Mouse (Mus musculus): ENCODE data around the gene Sgpp2. TPM values are rescaled to one million over a fixed set of nuclear protein-coding genes. Genes with fewer than 3 reads are reported as not detected.
A peak's percentile ranks its signal among the peaks of the same experiment; 100 is the strongest.

The Sgpp2 gene
- polyA plus RNA-seq, 1 experiment from 2014 or later = 23.0 TPM

- Histone ChIP-seq H3K4me2 (replicated peaks; ENCODE audit: low read depth) (no peak overlapping the region), H3K9me3 (ENCODE audit: control insufficient read depth) (no peaks in the 10 kb centered on the region), H3K27me3 (replicated peaks; ENCODE audit: control insufficient read depth, insufficient read depth, low read length) (no peaks in the 10 kb centered on the region), H3K4me3 (ENCODE audit: low read depth, low read length) (no peak overlapping the region), H3K9ac (ENCODE audit: low read depth, low read length) (no peak overlapping the region), H3K27ac (ENCODE audit: low read depth, low read length) (no peak overlapping the region), H3K36me3 (ENCODE audit: control insufficient read depth, insufficient read depth) (no peaks in the 10 kb centered on the region), H3K4me1 (replicated peaks; ENCODE audit: control insufficient read depth, insufficient read depth, low read length) (peaks cover 5% of the 10 kb centered on the region; the same call in 1 of the 2 replicates)
- TF ChIP-seq CTCF (IDR thresholded peaks at IDR 0.05; ENCODE audit: low read depth) = no peak
- 83% methylated on average over 13 of the region's 13 CpGs for WGBS
- no peak for ATAC-seq
These were observed 8.1 kb downstream of the Sgpp2 start for GRCm38 (mm10) chr1:78318089-78318760.

DNA sequence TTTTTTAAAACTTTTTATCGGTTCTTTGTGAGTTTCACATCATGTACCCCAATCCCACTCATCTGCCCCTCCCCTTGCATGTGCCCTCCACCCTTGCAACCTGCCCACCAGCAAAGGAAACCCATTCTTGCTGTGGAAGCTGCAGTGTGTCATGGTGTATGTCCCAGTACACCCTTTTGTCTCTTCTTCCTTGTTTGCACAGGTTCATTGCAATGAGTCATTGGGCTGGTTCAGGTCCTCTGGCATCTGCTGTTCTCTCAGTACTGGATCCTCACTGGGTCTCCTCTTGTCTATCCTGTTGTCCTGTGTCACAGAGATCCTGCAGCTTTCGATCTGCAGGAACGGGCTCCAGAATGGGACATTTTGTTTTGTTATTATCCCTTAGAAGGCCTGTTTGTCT, 10.1 kb downstream of the Sgpp2 start:
- no peak overlapping the region for H3K27ac ChIP-seq (ENCODE audit: low read depth, low read length)
- no peaks in the 10 kb centered on the region for H3K36me3 ChIP-seq (ENCODE audit: control insufficient read depth, insufficient read depth)
- H3K4me3 ChIP-seq (ENCODE audit: low read depth, low read length) = no peak overlapping the region
- H3K4me2 ChIP-seq (replicated peaks; ENCODE audit: low read depth) = no peak overlapping the region
- H3K27me3 ChIP-seq (replicated peaks; ENCODE audit: control insufficient read depth, insufficient read depth, low read length) = no peaks in the 10 kb centered on the region
- WGBS = 80% methylated on average over 3 of the region's 3 CpGs
- H3K9ac ChIP-seq (ENCODE audit: low read depth, low read length) = no peak overlapping the region
- no peaks in the 10 kb centered on the region for H3K9me3 ChIP-seq (ENCODE audit: control insufficient read depth)
- no peak for TF ChIP-seq CTCF (IDR thresholded peaks at IDR 0.05; ENCODE audit: low read depth)
- H3K4me1 ChIP-seq (replicated peaks; ENCODE audit: control insufficient read depth, insufficient read depth, low read length) = no peaks in the 10 kb centered on the region
- peak; percentile 41; the same call in 1 of the 2 replicates for ATAC-seq

DNA sequence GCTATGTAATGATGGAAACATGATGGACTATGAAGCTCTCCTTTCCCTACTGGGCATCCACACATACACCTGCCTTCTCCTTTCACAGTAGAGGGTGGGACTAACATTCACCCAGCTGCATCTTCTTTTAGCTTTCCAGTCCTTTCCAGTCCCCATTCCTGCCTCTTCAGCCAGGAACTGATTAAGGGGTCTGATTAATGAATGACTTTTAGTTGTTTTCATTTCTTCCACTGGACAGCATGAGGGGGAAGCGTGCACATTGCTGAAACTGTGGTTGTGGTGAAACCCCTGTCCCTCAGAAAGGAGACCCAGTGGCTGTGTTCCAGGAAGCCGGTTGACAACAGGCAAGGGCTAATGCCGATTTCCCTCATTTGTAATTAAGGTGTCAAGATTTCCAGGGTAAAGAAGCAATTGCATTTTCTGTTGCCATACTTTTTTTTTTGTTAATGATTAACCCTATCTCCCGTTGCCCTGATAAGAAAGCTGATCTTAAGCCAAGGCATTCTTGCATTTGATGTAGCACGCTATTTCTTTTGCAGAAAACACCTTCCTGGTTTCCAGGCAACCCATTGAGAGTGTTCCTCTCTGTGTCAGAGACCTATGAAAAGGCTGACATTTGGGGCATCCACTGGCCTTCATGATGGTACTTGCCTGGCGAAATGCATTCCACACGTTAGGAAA, 12.1 kb downstream of the Sgpp2 start:
- H3K9ac ChIP-seq (ENCODE audit: low read depth, low read length) = no peak overlapping the region
- 27% methylated on average over 7 of the region's 7 CpGs for WGBS
- peak overlapping the region; percentile 69 for H3K27ac ChIP-seq (ENCODE audit: low read depth, low read length)
- H3K9me3 ChIP-seq (ENCODE audit: control insufficient read depth) = no peaks in the 10 kb centered on the region
- no peaks in the 10 kb centered on the region for H3K27me3 ChIP-seq (replicated peaks; ENCODE audit: control insufficient read depth, insufficient read depth, low read length)
- no peak for TF ChIP-seq CTCF (IDR thresholded peaks at IDR 0.05; ENCODE audit: low read depth)
- no peak overlapping the region for H3K4me3 ChIP-seq (ENCODE audit: low read depth, low read length)
- H3K4me1 ChIP-seq (replicated peaks; ENCODE audit: control insufficient read depth, insufficient read depth, low read length) = no peaks in the 10 kb centered on the region
- no peaks in the 10 kb centered on the region for H3K36me3 ChIP-seq (ENCODE audit: control insufficient read depth, insufficient read depth)
- ATAC-seq = peak; percentile 76
- peak overlapping the region; percentile 46 for H3K4me2 ChIP-seq (replicated peaks; ENCODE audit: low read depth)

- H3K27ac ChIP-seq (ENCODE audit: low read depth, low read length) = peak overlapping the region; percentile 42; the same call in 1 of the 2 replicates
- no peaks in the 10 kb centered on the region for H3K27me3 ChIP-seq (replicated peaks; ENCODE audit: control insufficient read depth, insufficient read depth, low read length)
- no peak overlapping the region for H3K4me3 ChIP-seq (ENCODE audit: low read depth, low read length)
- no peak for TF ChIP-seq CTCF (IDR thresholded peaks at IDR 0.05; ENCODE audit: low read depth)
- no peaks in the 10 kb centered on the region for H3K4me1 ChIP-seq (replicated peaks; ENCODE audit: control insufficient read depth, insufficient read depth, low read length)
- ATAC-seq = peak; percentile 64
- WGBS = 36% methylated on average over 8 of the region's 8 CpGs
- H3K9ac ChIP-seq (ENCODE audit: low read depth, low read length) = no peak overlapping the region
- H3K4me2 ChIP-seq (replicated peaks; ENCODE audit: low read depth) = peak overlapping the region; percentile 46
- H3K36me3 ChIP-seq (ENCODE audit: control insufficient read depth, insufficient read depth) = no peaks in the 10 kb centered on the region
- H3K9me3 ChIP-seq (ENCODE audit: control insufficient read depth) = no peaks in the 10 kb centered on the region
These were observed 12.7 kb downstream of the Sgpp2 start for GRCm38 (mm10) chr1:78322844-78323243.

- Histone ChIP-seq H3K4me2 (replicated peaks; ENCODE audit: low read depth) (no peak overlapping the region; the same call in 1 of the 2 replicates), H3K9me3 (ENCODE audit: control insufficient read depth) (no peaks in the 10 kb centered on the region), H3K4me3 (ENCODE audit: low read depth, low read length) (no peak overlapping the region), H3K4me1 (replicated peaks; ENCODE audit: control insufficient read depth, insufficient read depth, low read length) (no peaks in the 10 kb centered on the region), H3K27ac (ENCODE audit: low read depth, low read length) (no peak overlapping the region), H3K36me3 (ENCODE audit: control insufficient read depth, insufficient read depth) (no peaks in the 10 kb centered on the region), H3K27me3 (replicated peaks; ENCODE audit: control insufficient read depth, insufficient read depth, low read length) (no peaks in the 10 kb centered on the region), H3K9ac (ENCODE audit: low read depth, low read length) (no peak overlapping the region)
- no peak for TF ChIP-seq CTCF (IDR thresholded peaks at IDR 0.05; ENCODE audit: low read depth)
- no peak for ATAC-seq
- 41% methylated on average over 6 of the region's 6 CpGs for WGBS
These were observed 13.9 kb downstream of the Sgpp2 start for GRCm38 (mm10) chr1:78324044-78324443.

- Histone ChIP-seq H3K9ac (ENCODE audit: low read depth, low read length) (no peak overlapping the region), H3K4me1 (replicated peaks; ENCODE audit: control insufficient read depth, insufficient read depth, low read length) (no peaks in the 10 kb centered on the region), H3K27ac (ENCODE audit: low read depth, low read length) (no peak overlapping the region), H3K4me2 (replicated peaks; ENCODE audit: low read depth) (no peak overlapping the region), H3K9me3 (ENCODE audit: control insufficient read depth) (no peaks in the 10 kb centered on the region), H3K27me3 (replicated peaks; ENCODE audit: control insufficient read depth, insufficient read depth, low read length) (no peaks in the 10 kb centered on the region), H3K36me3 (ENCODE audit: control insufficient read depth, insufficient read depth) (no peaks in the 10 kb centered on the region), H3K4me3 (ENCODE audit: low read depth, low read length) (no peak overlapping the region)
- peak; percentile 46 for TF ChIP-seq CTCF (IDR thresholded peaks at IDR 0.05; ENCODE audit: low read depth)
- WGBS = 72% methylated on average over 6 of the region's 6 CpGs
- ATAC-seq = no peak
These were observed 15.7 kb downstream of the Sgpp2 start for GRCm38 (mm10) chr1:78325851-78326250.
